Mouse (Mus musculus) stomach, postnatal 0 days (tissue): ENCODE data around the gene Utp3. TPM values are rescaled to one million over a fixed set of nuclear protein-coding genes. Genes with fewer than 3 reads are reported as not detected.

Source experiments
- ATAC-seq: fragments of 200-750 bp; cut with Nextera tagmentation; 2 replicates; pipeline ENCODE4 v1.8.0; 2017; ENCODE audit not compliant: low FRiP score, low TSS enrichment
- DNase-seq: peaks from one replicate; pipeline ENCODE4 v3.0.0-alpha.2; 2016; ENCODE audit warnings: low spot score
- H3K27ac ChIP-seq: fragments of 300-500 bp; sonication (generic); replicated peaks from 2 replicates; pipeline ENCODE4 v1.5.1; 2014; ENCODE audit warnings: mild to moderate bottlenecking, control low read depth
- H3K27me3 ChIP-seq: fragments of 300-500 bp; sonication (generic); 2 replicates; pipeline ENCODE4 v1.6.1; 2014; ENCODE audit warnings: low read length; ENCODE audit not compliant: control insufficient read depth, insufficient read depth
- H3K36me3 ChIP-seq: fragments of 300-500 bp; sonication (generic); 2 replicates; pipeline ENCODE4 v1.6.1; 2014; ENCODE audit warnings: low read length, mixed read lengths; ENCODE audit not compliant: control insufficient read depth, insufficient read depth
- H3K4me1 ChIP-seq: fragments of 300-500 bp; sonication (generic); replicated peaks from 2 replicates; pipeline ENCODE4 v1.6.1; 2014; ENCODE audit warnings: antibody characterized with exemption; ENCODE audit not compliant: control insufficient read depth, insufficient read depth
- H3K4me2 ChIP-seq: fragments of 300-500 bp; sonication (generic); replicated peaks from 2 replicates; pipeline ENCODE4 v1.6.1; 2014; ENCODE audit warnings: low read depth, mild to moderate bottlenecking, control low read depth, moderate library complexity
- H3K4me3 ChIP-seq: fragments of 300-500 bp; sonication (generic); 2 replicates; pipeline ENCODE4 v1.5.1; 2014; ENCODE audit warnings: low read depth, low read length, control low read depth
- H3K9ac ChIP-seq: fragments of 300-500 bp; sonication (generic); 2 replicates; pipeline ENCODE4 v1.6.1; 2014; ENCODE audit warnings: mild to moderate bottlenecking, low read length, control low read depth, mixed read lengths
- H3K9me3 ChIP-seq: fragments of 300-500 bp; sonication (generic); 2 replicates; pipeline ENCODE4 v1.6.1; 2016; ENCODE audit warnings: low read length; ENCODE audit not compliant: control insufficient read depth
- CTCF ChIP-seq: IDR thresholded peaks from 2 replicates; pipeline ENCODE4 v1.5.1; 2016; ENCODE audit warnings: antibody characterized with exemption, low read depth, mild to moderate bottlenecking, moderate library complexity
- EP300 ChIP-seq: optimal IDR thresholded peaks from 2 replicates; pipeline ENCODE3; 2016; ENCODE audit warnings: antibody characterized with exemption
- WGBS: fragments of 180-500 bp; shearing (Covaris S2); extraction: QIAGEN DNeasy Blood & Tissue Kit; methylation state at CpG from one replicate; pipeline ENCODE4 v1.1.7; 2014; 5-methylcytosine and 5-hydroxymethylcytosine counted together
- polyA plus RNA-seq: library from polyadenylated mRNA; unstranded; fragments of >200 nt; fragmentation: Nextera tagmentation; extraction: Ambion mirVana; gene quantifications from 2 replicates; pipeline ENCODE4 v1.2.1, GENCODE M21; 2015

Gene Utp3
- polyA plus RNA-seq, 1 experiment from 2014 or later: 34.9 TPM

DNA sequence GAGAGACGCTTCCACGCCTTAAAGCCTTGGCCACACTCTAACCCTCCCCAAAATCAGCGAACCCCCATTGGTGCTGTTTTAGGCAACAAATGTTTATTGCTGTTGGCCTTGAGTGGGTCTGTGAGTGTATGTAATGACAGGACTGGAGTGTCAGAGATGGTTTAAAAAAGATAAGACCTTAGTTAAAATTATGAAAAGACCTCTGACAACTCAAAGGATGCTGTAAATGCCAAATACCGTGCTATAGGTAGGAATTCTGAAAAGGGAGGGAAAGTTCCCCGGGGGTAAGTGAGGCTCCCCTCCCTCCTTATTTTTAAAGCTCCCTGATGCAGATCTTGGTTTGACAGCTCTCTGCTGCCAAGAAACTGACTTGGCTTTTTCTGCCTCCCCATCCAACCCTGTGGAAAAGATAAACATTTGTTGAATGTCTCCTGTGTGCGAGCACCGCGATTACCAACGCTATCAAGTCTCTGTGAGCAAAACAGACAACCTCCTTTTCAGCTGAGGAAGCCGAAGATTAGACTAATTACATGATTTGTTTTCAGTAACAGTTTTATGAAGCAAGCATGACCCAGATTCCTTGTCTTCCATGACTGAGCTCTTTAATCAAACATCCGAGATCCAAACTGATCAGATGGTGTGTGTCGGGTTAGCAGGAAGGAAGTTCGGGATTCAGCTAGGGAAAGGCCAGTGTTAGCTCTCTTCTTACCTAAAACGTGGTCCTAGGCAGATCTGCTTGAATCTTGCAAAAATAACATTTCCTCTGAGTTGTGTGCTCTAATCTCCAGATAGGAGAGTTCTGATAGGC, 12.0 kb downstream of the Utp3 start:
- TF ChIP-seq EP300 (no peak), CTCF (no peak)
- peak overlapping the region; percentile 88 for H3K4me3 ChIP-seq
- peak; percentile 21 for ATAC-seq
- H3K27ac ChIP-seq: peak overlapping the region; percentile 92
- 3% methylated on average over 14 of the region's 14 CpGs for WGBS
- H3K27me3 ChIP-seq: no peaks in the 10 kb centered on the region
- H3K4me2 ChIP-seq: peak overlapping the region; percentile 69
- peaks cover 3% of the 10 kb centered on the region for H3K4me1 ChIP-seq
- H3K9me3 ChIP-seq: no peaks in the 10 kb centered on the region
- no peak for DNase-seq
- H3K36me3 ChIP-seq: no peaks in the 10 kb centered on the region; the same call in 1 of the 2 replicates
- H3K9ac ChIP-seq: peak overlapping the region; percentile 79

DNA sequence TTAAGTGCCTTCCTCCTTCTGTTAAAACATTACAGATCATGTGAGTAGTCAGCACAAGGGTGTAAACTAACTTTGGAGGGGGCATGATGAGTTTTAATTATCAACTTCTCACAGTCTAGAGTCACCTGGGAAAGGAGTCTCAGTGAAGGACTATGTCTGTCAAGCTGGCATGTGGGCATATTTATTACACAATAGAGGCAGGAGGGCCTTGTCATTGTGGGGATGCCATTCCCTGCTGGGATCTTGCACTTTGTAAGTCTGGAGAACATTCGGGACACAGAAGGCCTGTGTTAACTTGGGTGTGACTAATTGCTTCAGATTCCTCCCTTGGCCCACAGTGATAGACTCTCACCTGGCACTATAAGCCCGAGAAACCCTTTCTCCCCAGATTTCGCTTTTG, 15.3 kb downstream of the Utp3 start:
- Histone ChIP-seq H3K9ac (no peak overlapping the region), H3K4me3 (no peak overlapping the region), H3K36me3 (no peaks in the 10 kb centered on the region; the same call in 1 of the 2 replicates), H3K9me3 (no peaks in the 10 kb centered on the region), H3K4me1 (peaks cover 3% of the 10 kb centered on the region; the same call in 1 of the 2 replicates), H3K27ac (no peak overlapping the region), H3K4me2 (no peak overlapping the region), H3K27me3 (no peaks in the 10 kb centered on the region)
- no peak for TF ChIP-seq CTCF
- TF ChIP-seq EP300: no peak
- ATAC-seq: no peak
- no peak for DNase-seq
- 73% methylated on average over 3 of the region's 3 CpGs for WGBS

DNA sequence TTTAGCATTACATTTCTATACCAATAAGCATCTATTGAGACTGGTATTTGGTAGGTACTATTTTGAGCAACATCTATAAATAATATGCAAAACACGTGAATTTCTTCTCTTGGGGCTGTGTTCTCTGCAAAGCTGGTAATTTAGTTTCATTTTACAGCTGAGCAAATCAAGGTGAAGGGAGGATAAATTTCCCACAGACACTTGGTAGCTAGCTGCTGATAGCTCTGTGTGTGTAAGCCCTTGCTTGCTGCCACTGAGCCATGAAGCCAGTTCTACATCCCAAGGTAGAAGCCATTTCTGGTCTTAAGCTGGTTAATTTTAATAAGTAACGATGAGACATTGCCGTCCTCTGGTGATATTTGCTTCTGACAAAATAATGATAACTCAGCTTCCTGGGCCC, 20.6 kb downstream of the Utp3 start:
- Histone ChIP-seq H3K4me1 (no peaks in the 10 kb centered on the region), H3K9me3 (no peaks in the 10 kb centered on the region), H3K27ac (no peak overlapping the region), H3K4me2 (no peak overlapping the region), H3K27me3 (no peaks in the 10 kb centered on the region), H3K4me3 (no peak overlapping the region), H3K9ac (no peak overlapping the region), H3K36me3 (no peaks in the 10 kb centered on the region; the same call in 1 of the 2 replicates)
- 86% methylated on average over 3 of the region's 3 CpGs for WGBS
- ATAC-seq (no peak), DNase-seq (no peak)
- TF ChIP-seq EP300: no peak
- TF ChIP-seq CTCF: no peak

DNA sequence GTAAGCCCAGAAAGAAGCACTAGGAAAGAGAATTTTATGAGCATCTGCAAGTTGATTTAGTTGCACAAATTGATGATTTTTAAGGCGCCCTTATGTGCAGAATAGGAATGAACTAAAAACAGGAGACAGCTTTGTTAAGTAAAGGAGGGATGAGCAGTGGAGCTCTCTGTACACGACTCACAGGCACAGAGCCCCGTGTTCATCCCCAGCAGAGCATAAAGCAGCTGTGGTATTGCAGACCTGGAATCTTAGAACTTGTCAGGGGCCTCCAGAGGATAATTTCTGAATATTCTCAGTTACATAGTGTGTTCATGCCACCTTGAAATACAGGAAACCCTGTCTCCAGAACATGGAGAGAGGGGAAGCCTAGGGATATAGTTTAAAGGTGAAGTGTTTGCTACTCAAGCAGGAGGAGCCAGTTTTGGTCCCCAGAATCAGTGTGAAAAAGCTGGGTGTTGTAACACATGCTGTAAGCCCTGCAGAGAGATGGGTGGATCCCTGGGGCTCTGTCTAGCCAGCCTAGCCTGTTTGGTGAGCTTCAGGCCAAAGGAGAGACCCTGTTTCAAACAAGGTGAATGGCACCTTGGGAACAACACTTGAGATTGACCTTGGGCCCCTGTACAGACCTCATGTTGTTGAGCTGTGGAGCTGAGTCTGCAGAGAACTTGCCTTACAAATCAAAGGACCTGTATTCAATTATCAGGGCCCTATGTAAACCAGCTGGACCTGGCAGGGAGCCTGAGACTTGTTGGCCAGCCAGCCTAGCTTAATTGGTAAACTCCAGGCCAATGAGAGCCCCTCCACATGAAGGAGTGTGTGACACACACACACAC, 21.5 kb downstream of the Utp3 start:
- H3K27ac ChIP-seq: no peak overlapping the region; the same call in 1 of the 2 replicates
- no peaks in the 10 kb centered on the region for H3K4me1 ChIP-seq
- no peak overlapping the region for H3K4me3 ChIP-seq
- H3K4me2 ChIP-seq: no peak overlapping the region
- peak; percentile 45 for DNase-seq
- no peak overlapping the region for H3K9ac ChIP-seq
- no peak for TF ChIP-seq EP300
- no peak for TF ChIP-seq CTCF
- no peaks in the 10 kb centered on the region for H3K9me3 ChIP-seq
- peak; percentile 81 for ATAC-seq
- no peaks in the 10 kb centered on the region for H3K27me3 ChIP-seq
- H3K36me3 ChIP-seq: no peaks in the 10 kb centered on the region; the same call in 1 of the 2 replicates
- WGBS: 54% methylated on average over 3 of the region's 3 CpGs

DNA sequence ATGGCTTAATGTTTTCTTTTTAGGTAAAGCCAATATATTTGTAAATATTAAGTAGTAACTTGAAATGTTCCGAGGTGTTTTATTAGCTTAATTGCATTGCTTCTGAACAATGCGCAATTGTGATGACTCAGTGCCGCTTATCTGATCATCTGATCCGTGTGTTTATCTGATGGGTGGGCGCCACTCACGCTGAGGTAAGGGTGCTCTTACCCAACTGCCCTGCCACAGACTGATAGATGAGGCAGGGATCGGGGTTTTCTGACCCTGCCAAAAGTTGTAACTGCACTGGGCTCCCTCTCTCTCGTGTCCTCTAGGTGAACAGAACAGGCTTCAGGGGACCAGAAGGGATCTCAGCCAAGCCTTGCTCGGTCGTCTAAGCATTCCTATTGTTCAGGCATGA, 26.4 kb downstream of the Utp3 start:
- ATAC-seq (no peak), DNase-seq (no peak)
- H3K9ac ChIP-seq: no peak overlapping the region
- no peak for TF ChIP-seq EP300
- TF ChIP-seq CTCF: no peak
- H3K4me1 ChIP-seq: no peaks in the 10 kb centered on the region
- no peaks in the 10 kb centered on the region for H3K36me3 ChIP-seq
- H3K4me3 ChIP-seq: no peak overlapping the region
- 48% methylated on average over 10 of the region's 10 CpGs for WGBS
- no peaks in the 10 kb centered on the region for H3K27me3 ChIP-seq
- H3K4me2 ChIP-seq: no peak overlapping the region
- no peaks in the 10 kb centered on the region for H3K9me3 ChIP-seq
- H3K27ac ChIP-seq: no peak overlapping the region
